Mouse (Mus musculus): ENCODE results near the gene Parp8. TPM values are rescaled to one million over a fixed set of nuclear protein-coding genes. Genes with fewer than 3 reads are reported as not detected.

Parp8 gene
- 10 to 100 TPM; 19.6 to 22.2 TPM for total RNA-seq (2021)
- long read RNA-seq, experiment 1, partial matches to known transcripts, result 5 of 12 reads
- long read RNA-seq, experiment 1, other reads (novel, unspliced or antisense), result 1 of 12 reads
- long read RNA-seq, experiment 2, partial matches to known transcripts, result 4 of 6 reads
- long read RNA-seq, experiment 2, other reads (novel, unspliced or antisense), result 2 of 6 reads

DNA sequence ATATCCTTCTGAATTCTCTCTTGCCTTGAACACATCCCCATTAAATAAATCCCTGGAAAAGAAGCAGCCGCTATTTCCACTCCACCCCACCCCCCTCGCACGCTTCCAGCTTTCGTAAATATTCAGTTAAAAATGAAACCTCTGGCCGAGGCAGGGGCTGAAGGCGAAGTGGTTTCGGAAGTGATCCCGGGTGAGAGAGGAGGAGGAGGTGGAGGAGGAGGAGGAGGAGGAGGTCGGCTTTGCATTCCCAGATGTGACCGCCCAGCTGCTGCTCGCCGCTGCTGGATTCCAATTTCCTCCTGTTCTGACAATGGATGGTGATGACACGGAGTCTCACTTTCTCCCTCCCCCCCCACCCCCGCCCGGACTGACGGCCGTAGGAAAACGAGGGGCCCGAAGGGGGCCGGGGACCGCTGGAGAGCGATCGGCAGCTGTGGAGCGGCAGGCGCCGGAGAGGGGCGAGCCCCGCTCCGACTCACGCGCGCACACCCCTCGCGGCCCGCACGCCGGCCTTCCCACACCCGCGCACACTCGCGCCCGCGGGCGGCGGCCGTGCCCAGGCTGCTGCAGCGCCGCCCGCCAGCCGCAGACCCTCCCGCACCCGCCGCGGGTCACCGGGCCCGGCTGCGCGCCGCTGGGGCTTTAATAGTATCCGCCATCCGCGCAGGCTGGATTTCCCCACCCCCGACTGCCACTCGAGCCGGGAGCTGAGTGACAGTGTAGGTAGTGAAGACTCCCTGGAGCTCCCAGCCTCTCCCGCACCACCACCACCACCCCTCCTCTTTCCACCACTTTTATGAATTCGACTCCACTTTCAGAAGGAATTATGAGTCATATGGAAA lies at the start of gene Parp8:
TSS of gene Parp8 (minus strand) at position 312 of the 842 bp plus-strand sequence.
- DNase-seq (ENCODE audit: low spot score in 2 of 2), result peak; percentile 43 to 58

DNA sequence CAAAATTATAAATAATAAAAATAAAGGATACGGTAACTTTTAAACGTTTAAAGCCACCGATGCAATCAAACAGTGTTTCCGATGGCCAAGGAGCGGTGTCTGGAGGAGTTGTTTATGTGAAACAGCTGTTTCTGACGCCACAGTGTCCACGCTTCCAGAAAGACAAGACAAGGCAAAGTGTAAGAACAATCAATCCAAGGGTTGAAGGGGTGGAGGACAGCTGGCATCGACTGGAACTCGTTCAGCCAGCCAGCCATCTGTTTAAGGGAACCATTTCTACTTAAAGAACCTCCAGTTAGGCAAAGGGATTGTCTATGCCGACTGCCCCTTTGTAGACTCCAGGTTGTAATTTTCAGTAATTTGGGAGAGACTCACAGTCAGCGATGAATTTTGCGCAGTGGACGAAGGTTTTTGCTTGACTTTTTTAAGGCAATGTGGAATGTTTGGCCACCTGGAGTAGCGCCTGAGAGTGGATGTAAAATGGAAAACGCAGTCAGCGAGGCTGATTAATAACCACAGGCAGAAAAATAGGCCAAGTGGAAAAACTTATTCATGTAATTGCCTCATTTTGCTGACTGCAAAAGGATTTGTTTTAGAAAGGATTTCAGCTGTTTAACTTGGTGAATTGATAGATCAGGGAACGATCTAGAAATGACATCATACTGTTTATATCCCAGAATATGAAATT lies 37.4 kb upstream of the Parp8 start:
- peak in 1 of 2 experiments; percentile 24 for DNase-seq (ENCODE audit: low spot score in 2 of 2)

DNA sequence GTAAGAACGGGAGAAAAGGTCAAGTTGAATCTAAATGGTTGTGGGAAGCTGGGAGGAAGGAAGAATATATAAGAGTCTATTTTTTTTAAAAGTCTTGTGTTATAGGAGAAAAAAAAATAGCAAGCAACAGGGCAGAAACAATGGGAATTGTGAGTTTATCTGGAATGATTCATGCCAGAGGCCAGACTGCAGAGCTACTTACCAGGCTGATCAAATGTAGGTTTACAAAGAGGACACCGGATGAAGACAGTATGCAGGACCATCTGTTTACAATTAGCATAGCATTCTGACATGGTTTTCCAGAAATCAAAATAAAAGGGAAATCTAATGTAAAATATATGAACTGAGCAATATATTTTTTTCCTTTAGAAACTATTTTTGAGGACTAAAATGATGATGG lies 31.1 kb upstream of the Parp8 start:
- DNase-seq (ENCODE audit: low spot score in 2 of 2), result no peak

DNA sequence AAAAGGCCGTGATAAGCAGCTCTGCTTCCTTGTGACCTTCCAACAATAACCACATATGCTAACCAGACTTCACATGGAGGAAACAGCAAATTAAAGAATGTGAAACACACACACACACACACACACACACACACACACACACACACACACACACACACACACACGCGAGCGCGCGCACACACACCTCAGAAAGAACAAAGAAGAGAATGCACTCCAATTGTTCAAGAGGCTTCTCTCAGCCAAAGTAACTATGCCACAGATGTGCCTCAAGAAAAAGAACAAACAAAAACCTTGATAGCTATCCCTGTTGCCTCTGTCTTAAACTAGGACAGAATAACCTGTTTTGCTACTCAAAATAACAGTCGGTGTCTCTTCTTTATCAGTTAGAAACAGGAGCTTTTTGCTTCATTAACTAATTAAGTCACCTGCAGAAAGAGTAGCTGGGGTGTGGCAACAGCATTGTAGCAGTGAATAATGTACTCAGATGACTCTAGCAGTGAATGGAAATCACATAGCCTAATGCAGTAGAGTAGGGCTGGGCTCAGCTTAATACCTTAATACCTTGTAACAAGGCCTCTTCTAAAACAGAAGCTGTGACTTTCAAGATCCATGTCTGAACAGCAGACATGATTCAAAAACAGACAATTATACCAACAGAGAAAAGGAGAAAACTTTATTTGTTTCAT lies 29.6 kb upstream of the Parp8 start:
- no peak for DNase-seq (ENCODE audit: low spot score in 2 of 2)

DNA sequence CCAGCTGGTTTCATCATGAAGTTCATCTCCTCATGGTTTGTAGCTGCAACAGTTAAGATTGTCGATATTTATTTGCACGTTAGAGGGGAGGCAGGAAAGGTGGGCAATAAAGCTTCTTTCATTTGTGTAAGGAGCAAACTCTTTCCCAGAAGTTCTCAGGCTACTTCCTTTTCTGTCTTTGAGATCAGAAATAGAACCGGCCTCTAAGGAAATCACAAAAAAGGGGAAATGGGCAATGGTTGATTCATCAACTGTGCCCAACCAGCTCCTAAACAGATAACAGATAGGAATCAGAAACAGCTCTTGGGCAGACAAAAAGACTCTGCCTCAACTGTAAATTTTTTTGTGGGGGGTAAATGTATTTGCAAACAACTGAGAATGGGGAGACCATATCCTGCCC lies 27.4 kb upstream of the Parp8 start:
- DNase-seq (ENCODE audit: low spot score in 2 of 2), result no peak

- DNase-seq (ENCODE audit: low spot score in 2 of 2), result no peak
Measured at GRCm38 (mm10) chr13:117048541-117048971, 23.2 kb upstream of the Parp8 start.

- DNase-seq (ENCODE audit: low spot score in 2 of 2), result no peak
Measured at GRCm38 (mm10) chr13:117043567-117043966, 18.2 kb upstream of the Parp8 start.

DNA sequence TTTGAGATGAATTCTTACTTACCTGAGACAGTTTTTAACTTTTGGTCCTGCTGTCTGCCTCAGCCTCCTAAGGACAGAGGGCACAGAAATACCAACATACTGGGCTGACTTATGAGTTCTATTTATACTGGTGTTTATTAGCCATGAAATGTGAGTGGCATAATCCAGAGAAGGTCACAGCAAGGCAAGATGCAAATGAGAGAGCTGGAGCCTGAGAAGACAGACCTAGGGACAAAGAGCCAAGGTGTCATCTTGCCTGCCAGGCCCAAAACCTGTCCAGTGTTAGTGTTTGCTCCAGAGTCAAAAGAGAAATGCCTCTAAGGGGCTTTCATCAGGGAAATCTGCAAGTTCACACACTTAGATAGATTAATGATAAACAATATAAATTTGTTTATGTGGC lies 15.7 kb upstream of the Parp8 start:
- DNase-seq (ENCODE audit: low spot score in 2 of 2), result no peak

DNA sequence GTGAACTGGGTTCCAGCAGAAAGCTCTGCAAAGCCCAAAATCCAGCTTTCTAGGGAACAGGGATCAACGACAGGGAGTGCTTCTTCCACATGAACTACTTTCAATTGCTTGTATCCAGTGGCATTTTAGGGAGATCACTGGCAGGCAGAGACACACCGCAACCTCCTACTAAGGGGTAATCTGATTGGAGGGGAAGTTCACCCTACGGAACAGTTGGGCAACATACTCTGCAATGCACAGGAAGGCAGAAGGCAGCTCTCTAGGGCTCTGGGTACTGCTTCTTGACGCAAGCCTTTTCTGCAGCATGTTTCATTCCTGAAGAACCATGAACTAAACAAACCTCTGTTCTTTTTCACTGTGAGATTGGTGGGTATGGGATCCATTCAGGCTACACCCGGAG lies 10.9 kb upstream of the Parp8 start:
- DNase-seq (ENCODE audit: low spot score in 2 of 2), result no peak

- DNase-seq (ENCODE audit: low spot score in 2 of 2), result no peak
Measured at GRCm38 (mm10) chr13:117035121-117035520, 9.8 kb upstream of the Parp8 start.

DNA sequence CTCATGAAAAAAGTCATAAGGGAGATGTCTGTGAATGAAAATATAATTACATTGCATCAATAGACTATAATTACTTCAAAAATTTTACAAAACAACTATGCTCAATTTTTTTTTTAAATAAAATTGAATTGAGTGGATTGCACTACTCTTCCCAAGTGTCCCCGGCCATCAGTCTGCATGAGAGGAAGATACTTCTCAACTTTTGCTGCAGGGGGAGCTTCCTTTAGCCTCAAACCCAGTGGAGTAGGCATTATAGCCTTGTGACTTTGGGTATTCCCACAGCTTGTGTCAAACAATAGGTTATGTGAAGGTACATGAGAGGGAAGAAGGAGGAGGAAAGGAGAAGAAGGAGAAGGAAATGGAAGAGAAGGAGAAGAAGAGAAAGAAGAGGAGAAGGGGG lies 9.3 kb upstream of the Parp8 start:
- no peak for DNase-seq (ENCODE audit: low spot score in 2 of 2)

GRCm38 (mm10) chr13:117033676-117034308 lies 8.5 kb upstream of the Parp8 start:
- no peak for DNase-seq (ENCODE audit: low spot score in 2 of 2)

DNA sequence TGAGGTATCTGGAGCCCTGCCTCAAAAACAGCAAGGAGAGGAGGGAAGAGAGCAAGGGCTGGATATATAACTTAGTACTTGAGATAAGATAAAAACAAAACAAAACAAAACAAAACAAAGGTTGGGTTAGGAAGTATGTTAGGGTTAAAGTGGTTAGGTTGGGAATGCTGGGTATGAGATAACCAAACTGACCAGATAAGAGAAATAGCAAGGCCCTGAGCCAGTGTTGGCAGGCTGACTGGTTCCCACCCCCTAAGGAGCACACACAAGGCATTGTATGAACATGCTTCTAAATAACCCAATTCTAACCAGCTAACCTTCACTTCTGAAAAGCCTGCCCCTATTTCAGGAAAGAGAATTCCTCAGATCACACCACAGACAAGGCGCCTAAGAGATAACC lies 7.1 kb upstream of the Parp8 start:
- DNase-seq (ENCODE audit: low spot score in 2 of 2), result no peak

GRCm38 (mm10) chr13:117031546-117031945 lies 6.2 kb upstream of the Parp8 start:
- no peak for DNase-seq (ENCODE audit: low spot score in 2 of 2)

DNA sequence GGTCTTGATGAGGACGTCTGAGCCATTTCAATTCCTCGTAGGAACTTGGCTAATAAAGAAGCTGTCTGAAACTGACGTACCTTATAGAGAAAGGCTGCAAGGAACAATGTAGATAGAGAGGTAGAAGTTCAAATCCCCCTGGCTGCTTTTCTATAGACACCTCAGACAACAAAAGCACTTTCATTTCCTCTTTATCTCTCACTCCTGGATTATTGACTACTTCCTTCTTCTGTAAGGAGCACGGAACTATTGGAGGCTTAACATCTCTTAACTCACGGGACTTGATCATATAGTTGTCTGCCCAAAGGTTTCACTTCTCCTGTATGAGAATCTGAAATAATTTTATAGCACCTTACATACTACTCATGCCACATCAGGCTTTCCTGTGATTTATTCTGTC lies 2.9 kb upstream of the Parp8 start:
- no peak for DNase-seq (ENCODE audit: low spot score in 2 of 2)

GRCm38 (mm10) chr13:117027336-117027735 lies 2.0 kb upstream of the Parp8 start:
- no peak for DNase-seq (ENCODE audit: low spot score in 2 of 2)

DNA sequence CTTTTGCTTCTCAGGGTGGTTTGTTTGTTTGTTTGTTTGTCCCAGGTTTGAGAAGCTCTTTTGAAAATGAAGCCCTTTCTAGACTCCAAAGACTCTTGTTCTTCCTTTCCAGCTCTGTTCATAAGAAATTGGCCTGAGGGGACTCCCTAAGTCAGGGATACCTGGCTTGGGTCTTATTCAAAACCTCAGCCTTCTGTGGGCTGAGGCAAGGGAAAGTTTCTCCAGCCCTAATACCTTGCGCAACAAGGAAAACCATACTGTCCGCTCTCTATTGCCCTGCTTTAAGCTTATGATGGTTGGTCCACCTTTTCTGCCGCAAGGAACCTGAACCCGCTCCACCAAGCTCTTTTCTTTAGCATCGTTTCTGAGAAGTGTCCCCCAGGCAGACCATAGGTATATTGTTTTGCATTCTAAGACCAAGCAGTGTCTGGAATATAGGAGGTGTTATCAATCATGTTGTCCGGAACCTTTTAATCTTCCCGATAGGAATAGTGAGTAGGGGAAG lies 991 bp upstream of the Parp8 start:
- no peak for DNase-seq (ENCODE audit: low spot score in 2 of 2)

- DNase-seq (ENCODE audit: low spot score in 2 of 2), result no peak
Measured at GRCm38 (mm10) chr13:117024916-117025225, 466 bp downstream of the Parp8 start.

DNA sequence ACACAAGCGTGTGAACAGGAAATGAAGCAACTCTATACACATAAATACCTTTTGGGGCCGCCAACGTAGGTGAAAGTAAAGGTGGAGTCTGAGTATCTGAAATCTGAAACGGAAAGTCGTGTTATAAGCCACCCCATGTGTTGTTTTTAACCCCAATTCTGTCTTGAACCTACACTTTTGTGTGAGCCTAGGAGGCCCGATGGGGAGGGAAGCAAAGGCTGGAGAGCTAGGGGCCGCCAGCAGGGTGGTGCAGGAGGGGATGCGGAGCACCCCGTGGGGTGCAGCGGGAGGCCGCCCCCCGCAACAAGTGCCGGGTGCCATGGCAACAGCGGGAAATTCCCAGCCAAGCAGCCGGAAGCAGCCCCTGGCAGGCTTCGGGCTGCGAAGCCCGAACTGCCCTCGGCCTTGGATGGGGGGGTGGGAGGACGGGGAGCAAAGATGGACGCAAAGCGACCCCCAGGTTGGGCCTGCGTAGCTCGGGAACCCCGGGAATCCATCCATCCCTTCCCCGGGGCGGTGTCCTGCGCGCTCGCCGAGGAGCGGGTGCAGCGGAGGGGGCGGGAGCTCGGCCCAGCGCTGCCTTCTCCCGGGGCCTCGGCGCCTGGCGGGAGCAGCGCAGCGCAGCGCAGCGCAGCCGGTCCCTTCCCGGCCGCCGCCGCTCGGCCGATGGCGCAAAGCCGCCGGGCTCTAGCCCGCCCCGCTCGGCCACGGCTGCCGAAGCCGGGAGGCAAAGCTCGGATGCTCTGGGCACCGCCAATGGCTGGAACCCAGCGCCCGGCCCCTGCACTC lies 1.0 kb downstream of the Parp8 start:
- DNase-seq (ENCODE audit: low spot score in 2 of 2), result peak; percentile 35 to 59

DNA sequence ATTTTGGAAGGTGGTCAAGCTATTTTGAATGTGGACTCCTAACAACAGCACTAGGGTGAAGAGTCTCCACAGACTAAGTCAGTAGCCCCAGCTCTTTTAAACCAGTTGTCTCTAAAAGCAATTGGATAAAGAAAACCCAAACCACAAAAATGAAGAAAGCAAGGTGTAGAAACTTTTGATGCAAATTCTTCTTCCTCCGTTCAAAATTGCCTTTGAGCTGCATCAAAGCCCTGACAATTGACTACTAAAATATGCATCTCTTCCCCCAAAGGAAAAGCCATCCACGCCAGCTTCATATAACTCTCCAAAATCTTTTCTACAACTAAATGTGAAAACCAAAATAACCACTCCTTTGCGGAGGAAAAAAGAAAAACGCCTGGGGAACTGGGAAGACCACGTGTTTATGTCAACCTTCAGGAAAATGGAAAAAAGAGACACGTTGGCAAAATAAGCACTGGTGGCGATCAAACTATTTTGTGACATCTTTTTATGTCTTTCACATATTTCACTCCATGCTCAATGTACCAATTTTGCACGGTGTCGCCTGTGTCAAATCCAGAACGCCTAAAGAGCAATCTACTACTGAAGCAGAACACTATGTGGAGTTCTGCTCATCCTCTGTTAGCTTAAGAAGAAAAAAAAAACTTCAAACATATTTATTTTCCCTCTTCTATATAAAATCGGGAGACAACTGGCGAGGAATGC lies 1.8 kb downstream of the Parp8 start:
- DNase-seq (ENCODE audit: low spot score in 2 of 2), result no peak
